Mouse (Mus musculus) midbrain, embryonic 13.5 days (tissue): Measurements from ENCODE around the gene Bicra. TPM values are rescaled to one million over a fixed set of nuclear protein-coding genes. Genes with fewer than 3 reads are reported as not detected.

ENCODE experiments used
- ATAC-seq: fragments of 200-750 bp; cut with Nextera tagmentation; 2 replicates; pipeline ENCODE4 v1.8.0; 2017; ENCODE audit warnings: mild to moderate bottlenecking, moderate TSS enrichment, moderate library complexity
- H3K27ac ChIP-seq: fragments of 300-500 bp; sonication (generic); 2 replicates; pipeline ENCODE4 v1.5.1; 2015; ENCODE audit warnings: inconsistent platforms, mild to moderate bottlenecking, moderate library complexity
- H3K27me3 ChIP-seq: fragments of 300-500 bp; sonication (generic); 2 replicates; pipeline ENCODE4 v1.6.1; 2015; ENCODE audit warnings: mild to moderate bottlenecking, inconsistent platforms
- H3K36me3 ChIP-seq: fragments of 300-500 bp; sonication (generic); 2 replicates; pipeline ENCODE4 v1.6.1; 2015; ENCODE audit warnings: mild to moderate bottlenecking, inconsistent platforms
- H3K4me1 ChIP-seq: fragments of 300-500 bp; sonication (generic); replicated peaks from 2 replicates; pipeline ENCODE4 v1.6.1; 2015; ENCODE audit warnings: inconsistent platforms
- H3K4me2 ChIP-seq: fragments of 300-500 bp; sonication (generic); replicated peaks from 2 replicates; pipeline ENCODE4 v1.6.1; 2015; ENCODE audit warnings: moderate library complexity, mild to moderate bottlenecking, inconsistent platforms
- H3K4me3 ChIP-seq: fragments of 300-500 bp; sonication (generic); replicated peaks from 2 replicates; pipeline ENCODE4 v1.5.1; 2015; ENCODE audit warnings: mild to moderate bottlenecking, inconsistent platforms
- H3K9ac ChIP-seq: fragments of 300-500 bp; sonication (generic); replicated peaks from 2 replicates; pipeline ENCODE4 v1.6.1; 2015; ENCODE audit warnings: mild to moderate bottlenecking, inconsistent platforms
- H3K9me3 ChIP-seq: fragments of 300-500 bp; sonication (generic); 2 replicates; pipeline ENCODE4 v1.6.1; 2016; ENCODE audit warnings: mild to moderate bottlenecking, inconsistent platforms
- WGBS: fragments of 180-500 bp; shearing (Covaris S2); methylation state at CpG from one replicate; pipeline ENCODE4 v1.1.7; 2015; 5-methylcytosine and 5-hydroxymethylcytosine counted together
- polyA plus RNA-seq: library from polyadenylated mRNA; unstranded; fragments of >200 nt; fragmentation: Nextera tagmentation; extraction: Ambion mirVana; gene quantifications from 2 replicates; pipeline ENCODE4 v1.2.1, GENCODE M21; 2015

The Bicra gene
- polyA plus RNA-seq, 1 experiment from 2014 or later: 10.2 TPM

GRCm38 (mm10) chr7:16056459-16057135, 8.9 kb upstream of the Bicra start:
- Histone ChIP-seq H3K27me3 (peaks cover 33% of the 10 kb centered on the region), H3K9ac (no peak overlapping the region), H3K4me3 (no peak overlapping the region), H3K4me2 (no peak overlapping the region), H3K36me3 (no peaks in the 10 kb centered on the region), H3K9me3 (no peaks in the 10 kb centered on the region; the same call in 1 of the 2 replicates), H3K27ac (no peak overlapping the region), H3K4me1 (peaks cover 11% of the 10 kb centered on the region)
- WGBS: 29% methylated on average over 5 of the region's 5 CpGs
- ATAC-seq: no peak

DNA sequence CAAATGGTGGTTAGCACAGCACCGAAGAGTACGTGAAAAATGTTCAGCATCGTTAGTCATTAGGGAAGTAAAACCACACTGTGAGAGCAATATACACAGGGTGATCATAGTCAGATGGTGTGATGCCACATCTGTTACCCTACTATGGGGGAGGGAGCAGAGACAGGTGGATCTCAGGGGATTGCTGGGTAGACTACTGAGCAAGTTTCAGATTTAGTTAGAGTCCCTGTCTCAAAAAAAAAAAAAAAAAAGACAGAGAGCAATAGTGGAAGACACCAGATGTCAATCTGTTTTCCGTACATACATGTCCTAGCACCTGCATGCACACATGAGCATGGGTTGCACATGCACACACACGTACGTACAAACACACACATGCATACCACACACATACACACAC, 7.9 kb upstream of the Bicra start:
- Histone ChIP-seq H3K4me3 (no peak overlapping the region), H3K9me3 (no peaks in the 10 kb centered on the region), H3K36me3 (no peaks in the 10 kb centered on the region), H3K27me3 (peaks cover 23% of the 10 kb centered on the region), H3K4me2 (no peak overlapping the region), H3K9ac (no peak overlapping the region), H3K4me1 (peaks cover 12% of the 10 kb centered on the region), H3K27ac (no peak overlapping the region)
- ATAC-seq: no peak
- WGBS: 92% methylated on average over 6 of the region's 6 CpGs

DNA sequence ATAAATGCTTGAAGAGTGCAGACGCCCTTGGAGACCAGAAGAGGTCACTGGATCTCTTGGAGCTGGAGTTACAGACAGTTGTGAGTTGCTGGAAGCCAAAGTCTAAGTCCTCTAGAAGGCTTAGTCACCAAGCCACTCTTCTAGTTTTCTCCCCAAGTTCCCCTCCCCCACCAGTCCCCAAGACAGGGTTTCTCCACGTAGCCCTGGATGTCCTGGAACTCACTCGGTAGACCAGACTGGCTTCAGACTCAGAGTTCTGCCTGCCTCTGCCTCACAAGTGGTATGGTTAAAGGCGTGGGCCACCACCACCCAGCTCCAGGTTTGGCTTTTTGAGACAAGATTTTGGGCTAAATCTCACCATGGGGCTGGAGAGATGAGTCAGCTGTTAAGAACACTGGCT, 7.2 kb upstream of the Bicra start:
- Histone ChIP-seq H3K36me3 (no peaks in the 10 kb centered on the region), H3K4me2 (no peak overlapping the region), H3K4me3 (no peak overlapping the region), H3K4me1 (peaks cover 19% of the 10 kb centered on the region), H3K27ac (no peak overlapping the region), H3K9ac (no peak overlapping the region), H3K9me3 (no peaks in the 10 kb centered on the region), H3K27me3 (peaks cover 17% of the 10 kb centered on the region)
- WGBS: 64% methylated on average over 4 of the region's 4 CpGs
- no peak for ATAC-seq

GRCm38 (mm10) chr7:16053105-16053504, 5.4 kb upstream of the Bicra start:
- Histone ChIP-seq H3K9ac (no peak overlapping the region), H3K4me1 (peaks cover 33% of the 10 kb centered on the region), H3K27me3 (peaks cover 4% of the 10 kb centered on the region; the same call in 1 of the 2 replicates), H3K36me3 (no peaks in the 10 kb centered on the region), H3K27ac (no peak overlapping the region), H3K4me2 (peak overlapping the region; percentile 53), H3K9me3 (no peaks in the 10 kb centered on the region), H3K4me3 (peak overlapping the region; percentile 41)
- ATAC-seq: no peak
- 16% methylated on average over 6 of the region's 6 CpGs for WGBS

DNA sequence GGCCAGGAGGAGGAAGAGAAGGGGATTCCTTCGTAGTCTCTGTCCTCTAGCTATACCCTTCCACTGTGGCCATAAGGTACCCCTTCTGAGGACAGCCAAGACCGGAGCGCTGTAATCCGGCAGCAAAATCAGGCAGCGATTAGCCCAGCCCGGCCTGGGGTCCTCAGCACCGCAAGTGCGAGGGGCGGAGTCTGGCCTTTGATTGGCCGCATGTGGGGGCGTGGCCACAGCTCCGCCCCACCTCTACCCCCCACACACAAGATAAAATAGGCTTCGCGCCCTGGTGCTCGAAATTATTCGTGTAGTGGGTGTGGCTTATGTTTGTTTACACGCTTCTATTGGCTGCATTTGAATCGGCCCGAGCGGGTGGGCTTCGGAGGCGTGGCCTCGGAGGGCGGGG, 5.0 kb upstream of the Bicra start:
- Histone ChIP-seq H3K36me3 (no peaks in the 10 kb centered on the region), H3K27me3 (peaks cover under 1% of the 10 kb centered on the region; the same call in 1 of the 2 replicates), H3K9ac (peak overlapping the region; percentile 37), H3K4me2 (peak overlapping the region; percentile 53), H3K27ac (peak overlapping the region; percentile 52), H3K4me1 (peaks cover 33% of the 10 kb centered on the region), H3K4me3 (peak overlapping the region; percentile 41), H3K9me3 (no peaks in the 10 kb centered on the region)
- under 1% methylated on average over 24 of the region's 24 CpGs for WGBS
- ATAC-seq: peak; percentile 82

DNA sequence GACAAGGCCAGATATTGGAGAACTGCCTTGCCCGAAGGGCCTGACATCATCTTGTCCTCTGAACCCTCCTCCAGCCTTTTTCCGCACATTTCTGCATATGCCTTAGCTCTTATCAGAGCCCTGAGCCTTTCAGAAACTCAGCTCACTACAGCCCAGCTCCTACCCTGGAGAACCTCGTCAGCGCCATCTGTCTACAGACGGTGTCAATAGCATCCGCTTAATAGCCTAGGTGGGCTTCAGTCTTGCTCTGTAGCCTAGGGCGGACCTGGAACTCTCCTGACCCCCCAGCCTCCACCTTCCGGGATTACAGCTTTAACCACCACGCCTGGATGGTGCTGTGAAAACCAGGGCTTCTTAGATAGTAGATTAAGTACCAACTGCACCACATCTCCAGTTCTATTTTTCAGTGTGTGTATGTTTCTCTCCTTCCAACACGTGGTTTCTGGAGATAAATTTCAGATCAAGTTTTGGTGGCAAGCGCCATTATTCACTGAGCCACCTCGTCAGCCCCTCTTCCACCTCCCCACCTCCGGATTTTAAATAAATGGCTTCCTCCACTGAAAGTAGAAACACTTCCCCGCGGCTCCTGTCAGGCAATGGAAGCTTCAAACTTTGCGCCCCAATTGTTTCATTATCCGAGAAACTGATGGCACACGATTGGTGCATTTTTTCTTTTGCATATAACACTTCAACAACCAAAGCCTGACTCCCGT, 4.3 kb upstream of the Bicra start:
- H3K27ac ChIP-seq: peak overlapping the region; percentile 52
- peak overlapping the region; percentile 53 for H3K4me2 ChIP-seq
- 9% methylated on average over 19 of the region's 19 CpGs for WGBS
- H3K4me1 ChIP-seq: peaks cover 33% of the 10 kb centered on the region
- no peaks in the 10 kb centered on the region for H3K36me3 ChIP-seq
- peak overlapping the region; percentile 41 for H3K4me3 ChIP-seq
- no peak for ATAC-seq
- H3K9me3 ChIP-seq: no peaks in the 10 kb centered on the region
- no peaks in the 10 kb centered on the region for H3K27me3 ChIP-seq
- peak overlapping the region; percentile 37 for H3K9ac ChIP-seq

GRCm38 (mm10) chr7:16050600-16050999, 2.9 kb upstream of the Bicra start:
- Histone ChIP-seq H3K27me3 (no peaks in the 10 kb centered on the region), H3K36me3 (no peaks in the 10 kb centered on the region), H3K4me1 (peaks cover 42% of the 10 kb centered on the region), H3K4me3 (no peak overlapping the region), H3K27ac (no peak overlapping the region), H3K4me2 (0 out of 2 replicates have a peak overlapping the region, but pooled peaks have one; percentile 80), H3K9me3 (no peaks in the 10 kb centered on the region), H3K9ac (no peak overlapping the region)
- WGBS: 90% methylated on average over 3 of the region's 3 CpGs
- no peak for ATAC-seq

DNA sequence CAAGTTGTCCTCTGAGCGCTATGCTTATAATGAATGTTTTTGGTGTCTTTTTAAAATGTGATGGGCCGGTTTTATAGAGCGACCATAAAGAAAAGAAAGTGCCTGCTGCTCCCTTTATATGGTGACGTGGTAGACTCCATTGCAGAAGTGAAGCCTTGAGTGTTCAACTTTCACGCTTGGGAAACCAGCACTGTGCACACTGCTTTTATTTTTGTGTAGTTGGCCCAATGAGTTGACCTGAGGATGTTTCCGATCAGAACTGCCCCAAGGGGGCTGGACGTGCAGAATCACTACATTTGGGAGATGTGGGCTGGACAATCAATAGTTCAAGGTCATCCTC, 1.8 kb upstream of the Bicra start:
- peak overlapping the region; percentile 80 for H3K4me2 ChIP-seq
- H3K27ac ChIP-seq: no peak overlapping the region
- 87% methylated on average over 7 of the region's 7 CpGs for WGBS
- no peaks in the 10 kb centered on the region for H3K9me3 ChIP-seq
- H3K4me3 ChIP-seq: peak overlapping the region; percentile 91
- H3K27me3 ChIP-seq: no peaks in the 10 kb centered on the region
- H3K9ac ChIP-seq: peak overlapping the region; percentile 85
- no peaks in the 10 kb centered on the region for H3K36me3 ChIP-seq
- H3K4me1 ChIP-seq: peaks cover 52% of the 10 kb centered on the region
- no peak for ATAC-seq

GRCm38 (mm10) chr7:16048675-16049575, 1.2 kb upstream of the Bicra start:
- Histone ChIP-seq H3K27me3 (no peaks in the 10 kb centered on the region), H3K27ac (peak overlapping the region; percentile 99), H3K4me2 (peak overlapping the region; percentile 80), H3K4me3 (peak overlapping the region; percentile 91), H3K36me3 (no peaks in the 10 kb centered on the region), H3K9ac (peak overlapping the region; percentile 85), H3K4me1 (peaks cover 58% of the 10 kb centered on the region), H3K9me3 (no peaks in the 10 kb centered on the region)
- WGBS: 10% methylated on average over 36 of the region's 36 CpGs
- ATAC-seq: 0 out of 2 replicates have a peak, but pooled peaks have one; percentile 0

DNA sequence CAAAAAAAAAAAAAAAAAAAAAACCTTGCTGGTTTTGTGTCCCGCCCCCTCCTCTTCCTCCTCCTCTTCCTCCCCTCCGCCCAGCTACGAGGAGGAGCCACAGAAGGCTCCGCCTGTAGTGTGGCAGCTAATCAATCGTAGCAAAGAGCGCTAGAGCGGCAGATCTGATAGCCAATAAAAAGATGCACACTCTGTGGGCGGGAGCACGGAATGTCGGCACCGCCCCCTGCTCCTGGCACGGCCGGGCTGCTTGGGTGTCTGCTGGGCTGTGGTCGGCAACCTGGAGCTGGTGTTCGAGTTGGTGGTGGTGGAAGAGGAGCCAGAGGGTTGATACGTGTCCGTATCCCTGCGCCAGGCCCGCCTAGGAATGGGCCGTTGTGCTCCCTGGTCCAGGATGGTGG, 443 bp upstream of the Bicra start:
- peaks cover 63% of the 10 kb centered on the region for H3K4me1 ChIP-seq
- ATAC-seq: peak; percentile 82
- WGBS: 0% methylated on average over 19 of the region's 20 CpGs
- no peaks in the 10 kb centered on the region for H3K9me3 ChIP-seq
- H3K36me3 ChIP-seq: no peaks in the 10 kb centered on the region
- H3K4me2 ChIP-seq: peak overlapping the region; percentile 80
- peak overlapping the region; percentile 91 for H3K4me3 ChIP-seq
- no peaks in the 10 kb centered on the region for H3K27me3 ChIP-seq
- peak overlapping the region; percentile 99 for H3K27ac ChIP-seq
- H3K9ac ChIP-seq: peak overlapping the region; percentile 89

GRCm38 (mm10) chr7:16046481-16047337, 1.0 kb downstream of the Bicra start:
- H3K9ac ChIP-seq: peak overlapping the region; percentile 89
- no peaks in the 10 kb centered on the region for H3K36me3 ChIP-seq
- WGBS: under 1% methylated on average over 42 of the region's 46 CpGs
- no peaks in the 10 kb centered on the region for H3K9me3 ChIP-seq
- H3K4me3 ChIP-seq: peak overlapping the region; percentile 91
- no peaks in the 10 kb centered on the region for H3K27me3 ChIP-seq
- peak overlapping the region; percentile 99 for H3K27ac ChIP-seq
- peak overlapping the region; percentile 80 for H3K4me2 ChIP-seq
- ATAC-seq: peak; percentile 40
- peaks cover 59% of the 10 kb centered on the region for H3K4me1 ChIP-seq
